Mouse (Mus musculus) stomach, postnatal 0 days (tissue): ENCODE data around the gene Masp1.

Experiments used
- CTCF ChIP-seq: IDR thresholded peaks from 2 replicates; pipeline ENCODE4 v1.5.1; 2016; ENCODE audit warnings: antibody characterized with exemption, low read depth, mild to moderate bottlenecking, moderate library complexity
- EP300 ChIP-seq: optimal IDR thresholded peaks from 2 replicates; pipeline ENCODE3; 2016; ENCODE audit warnings: antibody characterized with exemption

DNA sequence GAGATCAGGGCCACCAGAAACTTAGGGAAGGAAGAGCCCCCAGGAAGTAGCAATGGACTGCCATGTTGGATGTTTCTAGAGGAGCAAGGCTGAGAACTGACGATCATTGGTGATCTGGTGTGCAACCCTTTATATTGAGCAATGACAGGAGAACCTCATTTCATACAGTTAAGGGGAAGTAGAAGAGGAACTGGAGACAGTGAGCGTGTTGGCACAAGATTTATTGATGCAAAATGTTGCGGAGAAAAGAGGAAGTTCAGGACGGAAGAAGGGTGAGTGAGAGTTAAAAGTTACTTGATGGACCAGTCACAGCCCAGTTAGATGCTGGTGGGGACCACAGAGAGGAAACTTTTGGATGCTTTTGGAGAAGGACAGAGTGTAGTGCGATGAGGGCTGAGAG lies 36.6 kb upstream of the Masp1 start:
- TF ChIP-seq CTCF (no peak), EP300 (no peak)
